Mouse (Mus musculus) kidney, postnatal 25 days (tissue): ENCODE results near the gene Ankrd44.

Experiments used
- DNase-seq, 2 experiments: peaks; one replicate each; pipeline ENCODE4 v3.0.0; 2021; ENCODE audit warnings: mixed read lengths in 2 of 2

Ankrd44 gene

DNA sequence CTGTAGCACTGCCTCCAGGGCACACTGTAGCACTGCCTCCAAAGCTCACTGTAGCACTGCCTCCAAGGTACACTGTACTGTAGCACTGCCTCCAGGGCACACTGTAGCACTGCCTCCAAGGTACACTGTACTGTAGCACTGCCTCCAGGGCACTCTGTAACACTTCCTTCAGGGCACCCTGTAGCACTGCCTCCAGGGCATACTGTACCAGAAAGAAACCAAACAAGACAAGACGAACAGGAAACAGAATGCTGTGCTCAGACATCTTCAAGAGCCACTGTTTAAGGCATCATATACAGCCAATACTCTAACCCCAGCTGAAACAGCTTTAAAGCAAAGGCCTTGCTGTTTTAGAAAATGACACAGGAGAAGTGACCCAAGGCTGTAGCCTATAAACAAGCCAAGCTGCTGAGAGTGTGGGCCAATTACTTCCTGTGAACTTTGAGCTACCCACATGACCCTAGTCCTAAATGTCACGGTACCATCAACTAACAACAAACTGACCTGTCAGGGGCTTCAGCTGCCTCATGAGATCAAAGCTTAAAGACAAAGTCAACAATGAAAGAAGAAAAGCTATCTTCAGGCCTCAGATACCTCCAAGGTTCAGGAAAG is 43.2 kb downstream of the Ankrd44 start:
- DNase-seq: no peak

DNA sequence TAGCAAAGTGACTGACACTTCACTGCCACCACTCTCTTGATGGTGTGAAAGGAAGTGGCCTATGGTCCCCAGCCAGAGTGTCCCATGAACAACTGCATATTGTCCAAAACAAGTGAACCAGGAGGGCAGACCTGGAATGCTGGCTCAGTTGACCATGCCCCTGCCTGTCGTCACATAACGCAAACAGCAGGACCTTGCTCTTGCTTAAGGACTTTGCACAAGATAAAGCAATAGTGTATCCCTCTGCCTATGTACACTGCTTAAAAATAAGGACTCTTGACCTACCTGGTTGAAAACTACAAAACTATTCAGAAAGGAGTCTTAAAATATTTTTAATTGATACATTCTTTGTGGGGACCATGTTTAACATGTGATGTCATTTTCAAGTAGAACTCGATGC is 44.7 kb downstream of the Ankrd44 start:
- DNase-seq: no peak

DNA sequence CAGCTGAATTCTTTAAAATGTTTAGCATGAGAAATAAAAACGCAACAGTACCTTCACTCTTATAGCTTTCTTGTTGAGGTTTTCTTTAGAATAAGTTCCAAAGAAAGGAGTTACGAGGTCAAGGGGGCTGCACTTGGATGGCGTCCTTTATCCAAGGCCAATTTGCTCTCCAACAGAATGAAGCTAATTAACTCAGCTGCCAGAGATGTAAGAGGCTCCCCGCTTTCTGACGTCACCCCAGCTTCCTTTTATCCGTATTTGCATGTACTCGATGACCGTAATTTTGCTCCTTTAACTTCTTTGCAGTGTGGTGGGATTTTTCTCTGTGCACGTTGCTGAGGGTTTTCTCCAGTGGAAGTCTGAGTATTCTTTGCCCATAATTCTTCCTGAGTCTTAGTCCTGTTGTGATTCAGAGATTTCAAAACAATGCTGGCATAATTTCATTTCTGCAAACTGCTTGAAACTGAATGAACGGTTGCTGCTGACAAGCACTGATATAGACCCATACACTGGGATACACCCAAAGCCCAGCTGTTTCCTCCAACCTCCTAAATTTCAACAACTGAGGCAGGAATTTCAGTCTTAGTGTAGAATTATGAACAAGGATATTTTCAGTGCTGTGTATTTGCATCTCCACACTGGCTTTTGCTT is 48.6 kb downstream of the Ankrd44 start:
- DNase-seq: no peak

DNA sequence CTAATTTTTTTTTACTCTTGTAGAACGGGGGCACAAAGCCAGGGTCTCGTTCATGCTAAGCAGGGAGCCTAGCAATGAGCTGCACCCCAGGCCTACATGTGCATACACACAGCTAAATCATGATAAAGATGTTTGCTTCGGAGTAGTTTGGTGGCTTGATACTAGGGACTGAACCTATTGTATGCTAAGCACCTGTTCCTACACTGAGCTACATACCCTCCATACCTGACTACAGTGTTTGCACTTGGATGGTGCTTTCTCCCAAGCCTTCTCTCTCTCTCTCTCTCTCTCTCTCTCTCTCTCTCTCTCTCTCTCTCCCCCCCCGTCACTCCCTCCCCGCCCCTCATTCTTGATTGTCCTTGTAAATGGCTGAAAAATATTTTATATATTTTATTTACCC is 49.2 kb downstream of the Ankrd44 start:
- DNase-seq: no peak

DNA sequence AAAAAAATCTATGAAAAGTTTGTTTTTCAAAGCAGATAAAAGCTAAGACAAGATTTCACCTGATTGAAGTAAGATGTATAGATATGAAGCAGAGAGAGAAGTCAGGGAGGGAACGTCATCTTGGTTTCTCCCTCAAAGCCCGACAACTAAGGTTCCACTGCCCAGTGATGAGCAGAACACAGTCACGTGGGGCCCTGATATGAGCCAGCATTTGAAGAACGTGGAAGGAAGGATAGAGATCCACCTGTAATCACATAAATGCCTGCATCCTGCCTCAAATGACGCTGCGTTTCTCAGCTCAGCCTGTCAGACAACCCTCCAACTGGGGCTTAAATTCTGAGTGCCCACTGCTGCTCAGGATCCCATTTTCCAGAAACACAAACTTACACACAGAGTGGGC is 52.1 kb downstream of the Ankrd44 start:
- no peak for DNase-seq

DNA sequence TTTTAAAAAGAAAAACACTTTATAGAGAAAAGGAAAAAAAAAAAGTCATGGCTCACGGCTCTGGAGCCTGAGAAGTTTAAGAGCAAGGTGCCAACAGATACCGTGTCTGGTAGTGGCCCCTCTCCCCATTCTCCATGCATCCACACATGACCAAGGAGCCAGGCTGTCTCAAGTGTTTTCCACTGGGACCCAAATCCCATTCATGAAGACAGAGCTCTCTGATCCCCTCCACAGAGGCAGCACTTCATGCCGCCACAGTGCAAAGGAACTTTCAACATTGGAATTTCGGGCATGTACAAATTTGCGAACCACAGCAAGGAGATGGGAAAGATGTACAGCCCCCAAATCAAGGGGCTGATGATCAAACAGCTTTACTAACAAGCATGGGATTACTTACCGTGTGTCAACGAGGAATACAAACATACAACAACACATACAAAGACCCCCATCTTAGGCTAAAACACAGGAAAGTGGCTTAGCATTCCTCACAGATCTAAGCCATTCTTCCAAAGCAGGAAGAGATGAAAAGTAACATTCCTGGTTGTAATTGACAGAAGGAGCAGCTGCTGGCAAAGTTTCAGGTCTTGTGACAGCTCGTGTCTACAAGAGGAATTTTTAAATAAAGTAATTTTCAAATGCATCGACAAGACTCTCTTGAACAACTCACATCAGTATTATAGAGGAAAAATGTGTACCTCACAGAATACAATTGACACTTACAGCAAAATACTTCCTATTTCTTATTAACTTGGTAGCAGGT is 53.1 kb downstream of the Ankrd44 start:
- DNase-seq: peak in 1 of 2 experiments; percentile 38

DNA sequence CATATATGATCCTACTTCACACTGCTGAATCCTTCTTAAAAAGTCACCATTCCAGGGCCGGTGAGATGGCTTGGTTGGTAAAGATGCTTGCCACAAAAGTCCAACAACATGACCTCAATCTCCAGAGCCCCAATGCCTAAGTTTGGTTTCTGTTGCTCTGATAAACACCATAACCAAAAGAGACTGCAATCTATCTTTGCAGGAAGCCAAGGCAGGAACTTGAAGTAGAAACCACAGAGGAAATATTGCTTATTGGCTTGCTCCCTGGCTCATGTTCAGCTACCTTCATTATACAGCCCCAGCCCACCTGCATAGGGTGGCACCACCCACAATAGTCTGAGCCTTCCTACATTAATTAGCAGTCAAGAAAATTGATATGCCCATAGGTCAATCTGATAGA is 54.9 kb downstream of the Ankrd44 start:
- no peak for DNase-seq

DNA sequence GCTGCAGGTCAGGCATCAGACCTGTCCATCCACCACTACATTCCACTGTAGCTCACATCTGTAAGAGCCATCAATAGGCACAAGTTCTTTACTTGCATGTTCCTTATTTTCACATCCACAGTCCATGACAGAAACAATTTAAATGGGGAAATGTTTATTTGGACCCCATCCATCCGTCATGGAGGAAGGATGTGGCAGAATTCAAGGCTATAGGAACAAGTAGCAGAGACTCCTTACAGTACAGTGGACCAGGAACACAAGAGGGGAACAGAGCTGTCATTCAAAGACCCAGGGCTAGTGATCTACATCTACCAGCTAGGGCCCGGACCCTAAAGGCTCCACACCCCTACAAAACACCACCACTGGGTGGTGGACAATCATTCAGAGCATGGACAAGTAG is 55.6 kb downstream of the Ankrd44 start:
- DNase-seq: no peak

DNA sequence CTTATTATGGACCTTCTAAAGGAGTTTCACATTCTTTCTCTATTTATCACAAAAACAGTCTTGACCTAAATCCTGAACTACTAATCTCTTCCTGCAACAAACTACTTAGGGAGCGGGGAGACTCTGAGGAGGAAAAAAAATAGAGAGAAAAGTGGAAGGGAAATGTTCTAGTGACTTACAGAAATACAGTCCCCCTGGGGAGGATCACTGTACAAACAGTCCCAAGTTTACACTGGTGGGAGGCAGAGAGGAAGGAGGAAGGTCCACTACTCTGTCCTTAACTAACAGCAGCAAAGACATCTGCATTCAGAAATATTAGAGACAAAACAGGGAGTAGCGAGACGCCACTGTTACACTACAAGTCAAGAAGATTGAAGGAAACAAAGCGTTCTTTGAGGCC is 59.0 kb downstream of the Ankrd44 start:
- no peak for DNase-seq

DNA sequence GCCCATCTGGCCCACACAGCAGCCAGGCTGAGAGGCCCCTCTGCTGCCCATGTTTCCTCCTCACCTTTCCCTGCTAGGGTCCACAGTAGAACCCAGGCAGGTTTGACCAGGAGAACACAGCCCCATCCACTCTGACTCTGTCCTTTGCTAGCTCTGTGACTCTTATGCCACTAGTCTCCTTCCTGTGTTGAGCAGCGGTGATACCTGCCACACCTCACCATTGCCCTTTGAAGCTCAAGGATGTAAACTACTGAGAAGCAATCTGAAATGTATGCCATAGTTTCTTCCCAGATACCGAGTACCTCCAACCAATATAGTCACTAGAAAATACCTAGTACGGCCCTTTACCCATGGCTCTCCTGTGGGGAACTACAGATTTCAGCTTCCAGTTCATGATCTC is 60.1 kb downstream of the Ankrd44 start:
- DNase-seq: no peak

DNA sequence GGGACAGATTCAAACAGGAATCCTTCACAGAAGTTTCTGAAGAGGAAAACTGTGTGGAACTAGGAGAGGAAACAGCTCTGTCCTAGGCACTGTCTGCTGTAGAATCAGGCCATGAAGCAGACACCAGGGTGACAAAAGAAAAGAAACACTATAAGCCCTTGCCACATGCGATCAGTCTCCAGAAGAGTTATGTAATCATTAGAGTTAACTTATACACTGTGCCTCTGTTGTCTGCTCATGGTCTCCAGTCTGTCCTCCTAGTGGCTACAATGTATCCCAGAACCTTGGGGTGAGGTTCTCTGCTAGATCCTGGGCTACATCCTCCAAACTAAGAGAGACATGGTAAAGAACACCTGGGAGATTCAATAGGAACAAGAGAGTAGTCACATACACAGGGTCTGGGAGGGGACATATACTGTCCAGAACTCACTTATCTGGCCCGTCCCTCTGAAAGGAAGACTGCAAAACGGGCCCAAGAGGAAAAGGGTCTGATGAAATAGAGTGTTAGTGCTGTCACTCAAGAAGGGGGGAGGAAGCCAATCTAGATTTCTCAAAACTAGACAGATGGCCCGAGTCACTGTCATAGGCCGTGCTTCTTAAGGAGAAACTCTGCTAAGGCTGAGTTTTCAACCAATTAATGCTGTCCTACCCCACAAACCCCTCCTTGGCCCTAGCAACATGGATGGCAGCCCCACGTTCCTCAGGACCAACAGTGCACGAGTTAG is 61.1 kb downstream of the Ankrd44 start:
- DNase-seq: no peak

DNA sequence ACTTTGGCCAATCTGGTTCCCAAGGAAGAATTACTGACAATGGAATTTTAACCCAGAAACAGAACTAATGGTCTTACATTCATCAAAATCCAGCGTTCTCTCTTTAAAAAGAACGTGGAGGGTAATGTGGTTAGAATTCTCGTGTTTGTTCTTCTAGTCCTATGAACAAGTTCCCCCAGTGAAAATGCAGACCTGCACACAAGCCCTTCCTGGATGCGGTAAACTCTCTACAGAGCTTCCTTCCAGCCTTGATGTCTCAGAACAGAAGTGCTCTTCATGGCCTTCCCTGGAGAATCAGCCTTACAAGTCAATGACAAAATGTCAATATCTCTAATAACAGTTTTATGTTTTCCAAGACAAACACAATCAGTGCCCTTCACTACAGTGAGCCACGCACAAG is 65.8 kb downstream of the Ankrd44 start:
- DNase-seq: no peak

DNA sequence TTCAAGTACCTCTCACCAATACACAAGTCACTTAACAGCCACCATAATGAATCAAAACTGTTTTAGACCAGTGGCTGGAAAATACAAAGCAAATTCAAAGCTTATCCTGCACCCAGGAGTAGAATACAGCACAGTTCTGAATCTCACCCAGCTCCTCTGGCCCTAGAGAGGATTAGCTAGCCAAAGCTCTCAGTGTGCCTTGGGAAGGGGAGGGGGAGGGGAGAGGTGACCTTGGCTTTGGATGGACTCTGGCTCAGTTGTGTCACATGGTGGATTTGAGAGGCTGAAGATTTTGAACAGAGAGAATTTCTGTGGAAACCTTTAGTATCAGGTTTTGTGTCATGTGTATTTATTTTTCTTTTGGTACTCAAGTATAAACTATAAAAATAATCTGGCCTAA is 66.3 kb downstream of the Ankrd44 start:
- peak; percentile 61 to 76 for DNase-seq

DNA sequence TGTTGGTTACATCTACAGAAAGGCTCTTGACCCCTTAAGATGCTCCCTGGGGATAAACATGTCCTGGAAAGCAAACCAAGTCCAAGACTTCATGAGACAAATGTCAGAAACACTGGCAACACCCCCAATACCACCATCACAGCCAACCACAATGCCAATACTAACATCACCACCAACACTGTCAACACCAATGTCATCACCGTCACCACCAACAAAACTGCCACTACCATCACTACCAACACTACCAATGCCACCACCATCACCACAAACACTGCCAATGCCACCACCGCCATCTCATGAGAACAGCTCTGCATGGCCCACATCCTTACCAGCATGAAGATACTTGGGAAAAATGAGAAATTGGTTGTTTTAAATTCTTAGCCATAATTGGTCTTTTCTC is 67.3 kb downstream of the Ankrd44 start:
- DNase-seq: no peak

DNA sequence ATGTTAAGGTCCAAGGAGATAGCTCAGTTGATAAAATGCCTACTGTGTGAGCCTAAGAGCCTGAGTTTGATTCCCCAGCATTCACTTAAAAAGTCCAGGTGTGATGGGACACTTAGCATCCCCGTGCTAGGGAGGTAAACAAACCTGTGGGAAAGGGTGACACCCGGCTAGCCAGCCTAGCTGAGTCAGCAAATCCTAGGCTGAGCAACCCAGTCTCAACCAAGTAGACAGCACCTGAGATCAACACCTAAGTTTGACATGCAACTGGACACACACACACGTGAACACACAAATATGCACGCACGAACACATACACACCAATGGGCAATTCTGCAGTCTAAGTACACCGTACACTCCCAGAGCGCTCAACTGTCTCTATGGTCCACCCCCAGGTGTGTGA is 69.7 kb downstream of the Ankrd44 start:
- DNase-seq: no peak

DNA sequence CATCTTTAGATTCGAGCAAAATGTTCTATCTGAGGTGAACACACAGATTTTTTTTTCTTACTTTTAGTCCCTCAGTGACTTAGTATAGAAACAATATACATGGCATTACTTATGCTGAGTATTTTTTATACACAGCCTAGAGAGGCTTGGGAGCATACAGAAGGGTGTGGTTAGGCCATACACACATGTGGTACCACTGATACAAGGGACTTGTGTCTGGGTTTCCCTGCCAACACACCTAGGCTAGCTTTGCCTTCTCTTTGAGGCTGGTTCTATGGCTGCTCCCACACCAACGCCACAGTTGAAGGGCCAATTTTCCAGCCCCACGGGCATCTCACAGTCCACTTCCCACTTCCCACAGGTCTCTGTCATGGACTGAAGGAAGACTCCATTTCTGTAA is 70.2 kb downstream of the Ankrd44 start:
- DNase-seq: no peak

DNA sequence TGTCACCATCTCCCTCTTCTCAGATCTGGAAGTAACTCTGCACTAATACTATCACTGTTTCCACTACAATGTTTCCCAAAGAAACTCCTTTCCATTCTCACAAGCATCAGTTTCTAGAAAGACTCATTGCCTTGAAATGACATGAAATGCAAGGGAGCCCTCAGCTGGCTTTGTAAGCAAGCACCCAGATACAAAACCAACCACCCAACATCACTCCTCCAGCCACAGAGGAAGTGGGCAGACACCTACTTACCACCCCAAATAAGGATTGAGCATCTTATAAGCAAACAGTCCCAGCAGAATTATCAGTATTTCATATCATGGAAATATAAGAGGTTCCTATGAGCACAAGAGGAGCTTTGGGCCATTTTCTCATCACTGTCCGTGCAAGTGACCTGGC is 71.8 kb downstream of the Ankrd44 start:
- no peak for DNase-seq

DNA sequence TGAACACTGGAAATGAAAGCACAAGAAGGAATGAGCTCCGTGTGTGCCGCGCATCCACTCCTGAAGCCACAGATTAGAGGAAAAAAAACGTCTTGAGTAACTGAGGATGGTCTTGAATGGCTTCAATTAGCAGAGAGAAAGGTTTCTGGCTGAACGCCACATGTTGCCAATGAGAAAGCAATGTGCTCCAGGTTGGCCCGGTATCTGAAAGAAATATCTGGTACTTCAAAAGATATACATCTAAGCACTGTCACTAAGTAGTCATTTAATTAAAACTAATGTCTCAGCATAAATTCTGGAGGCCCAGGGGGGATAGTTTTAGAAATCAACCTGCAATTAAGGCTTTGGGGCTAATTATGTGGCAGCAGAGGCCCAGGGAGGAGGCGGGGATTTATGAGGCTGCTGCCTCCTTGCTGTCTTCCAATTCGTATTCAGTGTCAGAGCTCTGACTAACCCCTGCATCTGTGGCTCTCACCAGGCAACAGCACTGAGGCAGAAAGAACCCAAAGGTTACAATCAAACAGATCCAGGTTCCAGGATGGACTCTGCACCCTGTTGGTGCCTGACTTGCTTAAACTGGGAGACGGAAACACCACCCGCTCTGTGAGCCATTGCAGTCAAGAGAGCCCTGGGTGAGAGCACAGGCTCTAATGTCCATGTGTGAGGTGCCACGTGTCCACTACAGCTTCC is 72.7 kb downstream of the Ankrd44 start:
- DNase-seq: peak; percentile 66 to 87

DNA sequence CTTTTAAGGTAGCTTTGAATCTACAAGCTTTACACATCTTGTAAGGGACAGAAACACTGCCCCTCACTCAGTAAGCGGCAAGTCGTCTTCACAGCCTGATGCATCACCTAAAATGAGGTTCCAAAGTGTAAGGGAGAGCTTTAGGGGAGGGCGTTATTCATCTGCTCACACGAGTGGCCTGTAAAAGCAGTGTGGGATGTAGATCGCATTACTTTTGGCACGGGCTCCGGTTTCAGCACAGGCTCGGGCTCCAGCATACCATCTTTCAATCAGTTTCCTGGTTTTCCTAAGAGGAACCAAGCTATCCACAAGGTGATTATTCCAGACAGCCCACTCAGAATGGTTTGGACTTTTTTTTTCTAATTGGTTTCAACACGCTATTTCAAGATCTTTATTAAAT is 74.6 kb downstream of the Ankrd44 start:
- no peak for DNase-seq

DNA sequence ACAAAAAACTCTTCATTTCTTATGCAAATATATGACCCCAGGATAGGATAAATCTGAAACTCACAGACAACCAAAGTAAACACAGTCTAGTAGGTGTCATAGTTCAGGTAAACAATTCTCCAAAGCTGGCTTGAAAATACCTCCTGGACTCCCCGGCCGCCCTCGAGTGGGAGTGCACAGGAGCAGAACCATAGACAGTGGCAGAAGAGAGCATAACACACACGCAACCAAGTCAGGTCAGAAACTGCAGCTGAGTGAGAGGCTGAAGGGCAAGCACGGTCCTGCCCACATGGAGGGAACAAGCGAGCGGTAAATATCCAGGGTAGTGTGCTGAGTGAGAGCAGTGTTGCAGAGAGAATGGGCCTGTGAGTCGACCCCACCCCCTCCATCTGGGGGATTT is 76.1 kb downstream of the Ankrd44 start:
- peak; percentile 43 to 77 for DNase-seq

DNA sequence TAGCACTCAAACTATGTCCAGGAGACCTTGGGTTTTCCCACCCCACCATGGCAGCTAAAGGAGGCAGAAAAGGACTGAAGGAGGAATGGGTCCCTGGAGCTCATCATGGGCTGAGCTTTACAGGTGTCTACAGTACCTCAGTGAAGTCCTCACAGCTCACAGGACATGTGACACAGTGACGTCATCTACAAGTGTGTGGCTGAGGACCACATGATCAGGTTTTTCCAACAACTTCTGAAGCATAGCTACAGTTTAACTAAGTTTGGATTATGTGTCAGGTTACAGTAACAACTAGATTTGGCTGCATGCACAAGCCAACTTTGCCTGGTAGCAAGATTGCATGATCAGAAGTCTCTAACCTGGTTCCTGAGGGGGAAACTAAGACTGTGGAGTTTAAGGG is 78.9 kb downstream of the Ankrd44 start:
- DNase-seq: peak in 1 of 2 experiments; percentile 58

DNA sequence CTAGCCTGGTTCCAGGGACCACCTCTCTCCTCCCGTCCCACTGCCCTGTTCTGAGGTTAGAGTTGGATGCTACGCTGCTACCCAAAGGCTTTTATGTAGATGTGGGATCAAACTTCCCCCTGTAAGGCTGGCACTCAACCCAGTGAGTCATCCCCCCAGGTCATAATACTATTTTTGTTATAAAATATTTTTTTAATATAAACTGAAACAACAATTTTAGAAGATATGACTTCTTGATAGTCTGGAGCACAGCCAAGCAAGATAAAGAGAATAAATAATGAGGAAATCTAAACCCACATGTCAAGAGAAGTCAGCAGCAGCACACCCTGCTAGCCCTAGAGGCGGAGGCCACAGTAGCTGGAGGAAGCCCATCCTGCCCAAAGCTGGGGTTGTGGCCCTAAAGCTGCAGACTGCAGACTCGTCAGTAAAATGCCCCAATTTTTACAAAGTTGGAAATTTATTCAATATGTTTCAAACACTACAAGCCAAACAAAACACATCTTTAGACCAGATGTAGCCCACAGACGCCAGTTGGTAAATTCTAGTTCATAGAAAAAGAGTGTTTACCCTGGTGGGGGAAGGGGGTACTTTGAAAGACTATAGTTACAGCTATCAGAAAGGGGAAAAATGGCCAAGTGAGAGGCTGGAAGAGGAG is 79.7 kb downstream of the Ankrd44 start:
- no peak for DNase-seq
